Mouse (Mus musculus) NIH3T3 (cell line): ENCODE measurements around the gene Zfp239.
A peak's percentile ranks its signal among the peaks of the same experiment; 100 is the strongest.

Source experiments
- DNase-seq: peaks from one replicate; pipeline ENCODE4 v3.0.0-alpha.2; 2012; ENCODE audit warnings: low read depth

Gene Zfp239

DNA sequence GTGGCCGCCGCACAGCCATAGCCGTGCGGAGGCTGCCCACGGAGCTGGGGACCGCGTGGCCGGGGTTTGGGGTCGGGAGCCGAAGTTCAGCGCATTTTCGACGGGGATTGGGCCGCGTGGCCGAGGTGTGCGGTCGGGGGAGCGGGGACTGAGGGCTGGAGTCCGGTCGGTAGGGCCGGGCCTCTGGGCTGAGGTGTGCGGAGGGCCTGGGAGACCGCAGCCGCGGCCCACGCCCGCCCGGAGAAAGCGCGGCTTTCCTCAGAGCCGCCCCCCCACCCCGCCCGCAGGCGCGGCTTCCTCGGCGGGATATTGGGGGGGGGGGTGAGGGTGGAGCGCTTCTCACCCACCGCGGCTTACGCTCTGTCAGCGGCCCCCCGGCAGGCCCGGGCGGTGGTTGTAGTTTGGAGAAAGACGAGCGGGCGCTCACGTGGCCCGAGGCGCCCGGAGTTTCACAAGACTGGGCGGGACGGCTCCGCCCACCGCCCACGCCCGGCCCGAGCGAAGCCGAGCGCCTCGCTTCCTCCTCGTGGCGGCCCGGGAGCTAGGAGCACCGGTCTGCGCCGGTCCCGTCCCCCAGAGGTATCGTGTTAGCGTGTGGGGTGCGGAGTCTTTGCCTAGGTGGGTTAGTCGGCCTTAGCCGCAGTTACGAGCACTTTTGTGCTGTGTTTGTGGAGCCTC is 45.5 kb downstream of the Zfp239 start:
- DNase-seq, result peak; percentile 98

GRCm38 (mm10) chr6:117907979-117908355 is 46.1 kb downstream of the Zfp239 start:
- DNase-seq, result no peak

DNA sequence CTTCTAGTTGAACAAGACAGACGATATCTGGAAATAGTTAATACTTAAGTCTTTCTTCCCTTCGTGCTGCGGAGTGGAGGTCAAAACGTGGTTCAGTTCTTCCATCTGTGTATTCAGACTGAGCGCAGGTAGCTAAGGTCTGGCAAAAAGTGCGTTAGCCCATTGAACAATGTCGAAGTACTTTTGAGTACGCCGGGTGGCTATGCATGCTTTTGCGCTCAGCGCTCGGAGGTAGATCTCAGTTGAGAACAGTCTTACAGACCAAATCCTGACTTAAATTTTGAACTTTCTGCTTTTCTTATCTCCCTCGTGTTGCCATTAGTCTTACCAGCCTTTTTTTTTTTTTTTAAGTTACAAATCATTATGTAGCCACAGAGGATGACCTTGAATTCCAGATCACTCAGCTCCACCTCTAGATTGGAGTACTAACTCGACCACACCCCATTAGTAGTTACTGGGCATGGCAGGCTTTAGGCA is 46.6 kb downstream of the Zfp239 start:
- peak; percentile 45 for DNase-seq

- no peak for DNase-seq
These were observed 48.3 kb downstream of the Zfp239 start for GRCm38 (mm10) chr6:117910120-117910661.

GRCm38 (mm10) chr6:117914541-117914940 is 52.6 kb downstream of the Zfp239 start:
- no peak for DNase-seq

- no peak for DNase-seq
These were observed 54.4 kb downstream of the Zfp239 start for GRCm38 (mm10) chr6:117916205-117916736.

DNA sequence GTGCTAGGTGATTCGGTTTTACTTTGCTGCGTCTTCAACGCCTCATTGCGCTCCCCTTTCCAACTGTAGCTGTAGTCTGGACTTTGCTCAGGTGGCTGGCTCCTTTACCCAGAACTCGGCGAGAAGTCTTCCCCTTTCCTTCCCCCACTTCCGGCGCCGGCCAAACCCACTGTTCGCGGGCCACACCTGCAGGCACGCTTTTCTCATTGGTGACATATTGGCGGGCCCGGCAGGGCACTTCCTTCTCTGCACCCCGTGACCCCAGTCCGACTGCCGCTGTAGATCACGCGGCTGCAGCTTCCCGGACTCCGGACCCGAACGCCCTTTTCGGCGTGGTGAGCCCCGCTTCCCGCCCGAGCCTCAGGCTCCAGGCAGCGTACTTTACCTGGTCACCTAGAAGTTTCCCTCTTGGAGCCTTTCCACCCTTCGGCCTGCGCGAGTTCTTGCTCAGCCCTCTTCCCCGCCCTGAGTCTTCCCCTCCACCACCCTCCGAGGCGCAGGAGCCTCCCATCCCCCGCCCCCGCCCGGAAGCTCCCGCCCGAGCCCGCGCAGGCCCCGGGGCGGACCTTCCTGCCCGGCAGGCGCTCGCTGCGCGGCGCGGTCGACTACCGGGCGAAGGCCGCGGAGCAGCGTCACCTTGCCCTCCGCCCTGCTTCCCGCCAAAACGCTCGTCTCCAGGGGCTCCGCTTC is 55.0 kb downstream of the Zfp239 start:
- DNase-seq, result peak; percentile 91

GRCm38 (mm10) chr6:117917576-117917975 is 55.7 kb downstream of the Zfp239 start:
- peak; percentile 87 for DNase-seq

DNA sequence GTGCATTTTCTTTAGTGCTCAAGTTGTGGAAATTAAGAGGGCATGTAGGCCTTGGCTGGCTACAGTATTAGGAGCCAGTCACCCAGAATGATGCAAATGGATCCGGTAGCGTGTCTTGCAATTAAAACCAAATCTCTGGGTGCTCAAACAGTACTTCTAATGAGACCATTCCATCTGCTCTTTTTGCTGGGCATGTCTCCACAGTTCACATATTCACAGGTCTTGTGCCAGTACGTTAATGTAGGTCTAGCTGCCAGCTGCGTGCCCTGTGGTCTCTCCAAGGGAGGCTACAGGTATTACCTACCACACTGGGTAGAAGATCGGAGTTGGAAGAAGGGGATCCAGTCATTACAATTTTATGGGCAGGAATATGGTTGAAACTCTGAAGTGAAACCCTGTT is 56.1 kb downstream of the Zfp239 start:
- no peak for DNase-seq

DNA sequence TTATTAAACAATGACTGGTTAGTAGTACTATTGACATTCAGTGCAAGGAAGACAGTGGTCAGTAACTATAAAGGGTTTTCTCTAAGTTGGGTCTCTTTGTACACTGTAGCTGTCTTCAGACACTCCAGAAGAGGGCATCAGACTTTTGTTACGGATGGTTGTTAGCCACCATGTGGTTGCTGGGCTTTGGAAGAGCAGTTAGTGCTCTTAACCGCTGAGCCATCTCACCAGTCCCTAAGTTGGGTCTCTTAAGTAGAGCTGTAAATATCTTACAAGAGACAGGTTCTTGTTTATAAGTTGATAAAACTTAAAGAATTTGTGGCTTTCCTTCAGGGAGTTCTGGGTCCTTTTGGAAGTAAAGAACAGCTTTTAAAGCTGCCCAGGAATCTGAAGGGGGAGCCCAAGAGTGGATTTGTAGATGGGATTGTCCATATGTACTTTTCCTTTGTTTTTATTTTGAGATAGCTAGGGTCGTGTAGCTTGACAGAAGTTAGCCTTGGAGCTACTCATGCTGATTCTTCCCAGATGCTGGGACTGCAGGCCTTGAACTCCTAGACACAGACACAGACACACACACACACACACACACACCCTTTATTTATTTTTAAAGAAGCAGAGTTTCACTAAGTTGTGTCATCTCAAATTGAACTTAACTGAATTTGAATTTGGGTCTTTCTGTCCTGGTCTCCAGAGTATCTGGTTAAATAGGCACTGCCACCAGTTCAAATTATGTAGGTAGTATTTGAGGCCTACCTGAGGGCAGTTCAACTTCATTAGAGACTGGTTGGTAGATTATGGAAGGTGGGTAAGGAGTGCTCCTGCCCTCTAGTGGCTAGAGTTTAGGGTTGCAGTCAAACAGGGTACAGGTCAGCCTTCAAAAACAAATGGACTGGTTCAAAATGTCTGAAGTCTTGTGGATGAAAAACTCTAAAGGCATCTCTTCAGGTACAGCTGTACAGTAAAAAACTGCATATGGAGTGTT is 59.0 kb downstream of the Zfp239 start:
- peak; percentile 84 for DNase-seq

DNA sequence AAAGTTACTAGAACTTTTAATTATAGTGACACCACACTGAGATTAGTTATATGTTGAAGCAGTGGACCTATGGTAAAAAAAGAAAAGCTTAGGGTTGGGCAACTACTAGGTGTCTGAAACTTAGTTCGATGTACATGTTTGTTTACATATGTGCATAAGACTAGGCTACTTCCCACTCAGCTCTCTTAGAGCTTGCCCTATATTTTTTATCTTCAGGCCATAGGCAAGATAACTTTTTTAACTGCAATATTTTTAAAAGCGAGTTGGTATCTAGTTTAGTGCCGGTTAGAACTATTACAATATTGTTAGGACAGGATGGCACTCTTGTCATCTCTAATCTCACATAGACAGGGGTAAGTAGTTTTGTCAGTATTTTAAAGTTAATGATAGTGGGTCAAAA is 60.1 kb downstream of the Zfp239 start:
- DNase-seq, result no peak
